Mouse (Mus musculus) midbrain, embryonic 10.5 days (tissue): Measurements from ENCODE around the gene Tmem256. TPM values are rescaled to one million over a fixed set of nuclear protein-coding genes. Genes with fewer than 3 reads are reported as not detected.

Source experiments
- DNase-seq: peaks from one replicate; pipeline ENCODE4 v3.0.0-alpha.2; 2017; ENCODE audit warnings: low spot score
- H3K27ac ChIP-seq: fragments of 300-500 bp; sonication (generic); replicated peaks from 2 replicates; pipeline ENCODE4 v1.5.1; 2016; ENCODE audit warnings: mild to moderate bottlenecking
- H3K27me3 ChIP-seq: fragments of 300-500 bp; sonication (generic); 2 replicates; pipeline ENCODE4 v1.6.1; 2016; ENCODE audit warnings: low read depth, mild to moderate bottlenecking; ENCODE audit not compliant: poor library complexity, severe bottlenecking
- H3K36me3 ChIP-seq: fragments of 300-500 bp; sonication (generic); 2 replicates; pipeline ENCODE4 v1.6.1; 2016; ENCODE audit warnings: mild to moderate bottlenecking, moderate library complexity
- H3K4me1 ChIP-seq: fragments of 300-500 bp; sonication (generic); 2 replicates; pipeline ENCODE4 v1.6.1; 2016
- H3K4me3 ChIP-seq: fragments of 300-500 bp; sonication (generic); 2 replicates; pipeline ENCODE4 v1.5.1; 2016; ENCODE audit warnings: mild to moderate bottlenecking, moderate library complexity
- H3K9me3 ChIP-seq: fragments of 300-500 bp; sonication (generic); replicated peaks from 2 replicates; pipeline ENCODE4 v1.6.1; 2016; ENCODE audit warnings: mild to moderate bottlenecking
- WGBS: fragments of 180-500 bp; shearing (Covaris S2); methylation state at CpG from one replicate; pipeline ENCODE4 v1.1.7; 2016; 5-methylcytosine and 5-hydroxymethylcytosine counted together
- polyA plus RNA-seq: library from polyadenylated mRNA; unstranded; fragments of >200 nt; fragmentation: Nextera tagmentation; extraction: Ambion mirVana; gene quantifications from 2 replicates; pipeline ENCODE4 v1.2.1, GENCODE M21; 2016

Gene Tmem256
- polyA plus RNA-seq, 1 experiment from 2014 or later: 345 TPM

- Histone ChIP-seq H3K9me3 (peaks cover 5% of the 10 kb centered on the region; the same call in 1 of the 2 replicates), H3K4me1 (peaks cover 77% of the 10 kb centered on the region), H3K36me3 (no peaks in the 10 kb centered on the region), H3K4me3 (peak overlapping the region; percentile 66), H3K27ac (peak overlapping the region; percentile 68), H3K27me3 (peaks cover 99% of the 10 kb centered on the region)
- WGBS: under 1% methylated on average over 33 of the region's 33 CpGs
- DNase-seq: peak; percentile 83
Observed at GRCm38 (mm10) chr11:69802648-69803105, 35.6 kb upstream of the Tmem256 start.

- Histone ChIP-seq H3K36me3 (no peaks in the 10 kb centered on the region), H3K27me3 (peaks cover 92% of the 10 kb centered on the region), H3K4me3 (peak overlapping the region; percentile 66), H3K27ac (peak overlapping the region; percentile 58), H3K9me3 (peaks cover 5% of the 10 kb centered on the region; the same call in 1 of the 2 replicates), H3K4me1 (peaks cover 73% of the 10 kb centered on the region)
- DNase-seq: no peak
- under 1% methylated on average over 12 of the region's 12 CpGs for WGBS
Observed at GRCm38 (mm10) chr11:69803328-69803727, 35.0 kb upstream of the Tmem256 start.

- Histone ChIP-seq H3K4me1 (peaks cover 66% of the 10 kb centered on the region), H3K4me3 (peak overlapping the region; percentile 66), H3K9me3 (peaks cover 5% of the 10 kb centered on the region; the same call in 1 of the 2 replicates), H3K36me3 (no peaks in the 10 kb centered on the region), H3K27me3 (peaks cover 85% of the 10 kb centered on the region), H3K27ac (peak overlapping the region; percentile 58)
- whole genome bisulfite sequencing: 1% methylated on average over 60 of the region's 60 CpGs
- DNase-seq: peak; percentile 78
Observed at GRCm38 (mm10) chr11:69803786-69804651, 34.3 kb upstream of the Tmem256 start.

- Histone ChIP-seq H3K27ac (no peak overlapping the region), H3K36me3 (no peaks in the 10 kb centered on the region), H3K4me1 (peaks cover 60% of the 10 kb centered on the region), H3K27me3 (peaks cover 80% of the 10 kb centered on the region), H3K4me3 (peak overlapping the region; percentile 66), H3K9me3 (peaks cover 5% of the 10 kb centered on the region; the same call in 1 of the 2 replicates)
- DNase-seq: no peak
- WGBS: 5% methylated on average over 12 of the region's 12 CpGs
Observed at GRCm38 (mm10) chr11:69804652-69804940, 33.7 kb upstream of the Tmem256 start.

- H3K4me1 ChIP-seq: peaks cover 54% of the 10 kb centered on the region
- no peaks in the 10 kb centered on the region for H3K36me3 ChIP-seq
- H3K4me3 ChIP-seq: peak within 1 kb of the TSS; percentile 66
- peaks cover 5% of the 10 kb centered on the region; the same call in 1 of the 2 replicates for H3K9me3 ChIP-seq
- WGBS: 6% methylated on average over 29 of the region's 29 CpGs
- H3K27me3 ChIP-seq: peaks cover 73% of the 10 kb centered on the region
- DNase-seq: peak; percentile 20
- no peak within 1 kb of the TSS for H3K27ac ChIP-seq
Observed at GRCm38 (mm10) chr11:69804972-69805909, 33.1 kb upstream of the Tmem256 start, which contains the start of gene Tmem102. Gene Tmem102, minus strand, starts transcription at chr11:69805624.

GRCm38 (mm10) chr11:69806378-69806777, 31.9 kb upstream of the Tmem256 start:
- Histone ChIP-seq H3K27me3 (peaks cover 62% of the 10 kb centered on the region), H3K4me1 (peaks cover 42% of the 10 kb centered on the region), H3K36me3 (no peaks in the 10 kb centered on the region), H3K27ac (no peak overlapping the region), H3K4me3 (no peak overlapping the region), H3K9me3 (peaks cover 5% of the 10 kb centered on the region; the same call in 1 of the 2 replicates)
- no peak for DNase-seq
- 86% methylated on average over 4 of the region's 4 CpGs for WGBS

GRCm38 (mm10) chr11:69807641-69808040, 30.7 kb upstream of the Tmem256 start:
- Histone ChIP-seq H3K36me3 (no peaks in the 10 kb centered on the region), H3K9me3 (peaks cover 5% of the 10 kb centered on the region; the same call in 1 of the 2 replicates), H3K27me3 (peaks cover 49% of the 10 kb centered on the region), H3K4me3 (no peak overlapping the region), H3K27ac (no peak overlapping the region), H3K4me1 (peaks cover 30% of the 10 kb centered on the region)
- no peak for DNase-seq
- WGBS: 82% methylated on average over 2 of the region's 2 CpGs

- no peak for DNase-seq
- H3K4me3 ChIP-seq: no peak overlapping the region
Observed at GRCm38 (mm10) chr11:69810280-69810679, 28.0 kb upstream of the Tmem256 start.

GRCm38 (mm10) chr11:69815155-69815554, 23.2 kb upstream of the Tmem256 start, which contains the start of gene Gm39566:
Gene Gm39566, minus strand, starts transcription at chr11:69815298.
- no peaks in the 10 kb centered on the region for H3K4me1 ChIP-seq
- no peaks in the 10 kb centered on the region; the same call in 1 of the 2 replicates for H3K27me3 ChIP-seq
- no peak for DNase-seq
- no peak within 1 kb of the TSS for H3K27ac ChIP-seq
- peaks cover 19% of the 10 kb centered on the region for H3K9me3 ChIP-seq
- H3K36me3 ChIP-seq: no peaks in the 10 kb centered on the region
- WGBS: 66% methylated on average over 10 of the region's 10 CpGs
- no peak within 1 kb of the TSS for H3K4me3 ChIP-seq

More at GRCm38 (mm10) chr11:69810280-69810679, 28.0 kb upstream of the Tmem256 start:
- Histone ChIP-seq H3K4me1 (peaks cover 3% of the 10 kb centered on the region; the same call in 1 of the 2 replicates), H3K9me3 (peaks cover 5% of the 10 kb centered on the region; the same call in 1 of the 2 replicates), H3K36me3 (no peaks in the 10 kb centered on the region), H3K27me3 (peaks cover 23% of the 10 kb centered on the region), H3K27ac (no peak overlapping the region)

GRCm38 (mm10) chr11:69816520-69816919, 21.8 kb upstream of the Tmem256 start:
- no peaks in the 10 kb centered on the region for H3K36me3 ChIP-seq
- no peak overlapping the region for H3K4me3 ChIP-seq
- H3K4me1 ChIP-seq: no peaks in the 10 kb centered on the region
- 91% methylated on average over 12 of the region's 12 CpGs for WGBS
- DNase-seq: no peak
- no peak overlapping the region for H3K27ac ChIP-seq
- H3K27me3 ChIP-seq: no peaks in the 10 kb centered on the region; the same call in 1 of the 2 replicates
- peaks cover 19% of the 10 kb centered on the region for H3K9me3 ChIP-seq

GRCm38 (mm10) chr11:69818365-69818764, 19.9 kb upstream of the Tmem256 start, which contains the start of gene Spem2:
Gene Spem2, minus strand, starts transcription at chr11:69818465.
- Histone ChIP-seq H3K27ac (no peak within 1 kb of the TSS), H3K27me3 (no peaks in the 10 kb centered on the region; the same call in 1 of the 2 replicates), H3K36me3 (no peaks in the 10 kb centered on the region), H3K4me1 (no peaks in the 10 kb centered on the region; the same call in 1 of the 2 replicates), H3K4me3 (no peak within 1 kb of the TSS), H3K9me3 (peaks cover 19% of the 10 kb centered on the region)
- DNase-seq: no peak
- WGBS: 84% methylated on average over 2 of the region's 2 CpGs

- Histone ChIP-seq H3K36me3 (no peaks in the 10 kb centered on the region), H3K9me3 (peaks cover 19% of the 10 kb centered on the region), H3K4me1 (no peaks in the 10 kb centered on the region; the same call in 1 of the 2 replicates), H3K27me3 (no peaks in the 10 kb centered on the region; the same call in 1 of the 2 replicates), H3K27ac (no peak overlapping the region), H3K4me3 (no peak overlapping the region)
- no peak for DNase-seq
- 91% methylated on average over 8 of the region's 8 CpGs for WGBS
Observed at GRCm38 (mm10) chr11:69818871-69819270, 19.4 kb upstream of the Tmem256 start.
